Mouse (Mus musculus): ENCODE measurements around the gene Mreg.

GRCm38 (mm10) chr1:72215174-72215573 lies 3.1 kb upstream of the Mreg start:
- TF ChIP-seq EP300 (IDR thresholded peaks at IDR 0.05; ENCODE audit: low read depth in 1 of 2, low read length in 2 of 2) (no peak), TCF12 (IDR thresholded peaks at IDR 0.05; ENCODE audit: low read depth, low read length) (no peak), TAL1 (IDR thresholded peaks at IDR 0.05; ENCODE audit: low read length) (no peak), ETS1 (IDR thresholded peaks at IDR 0.05; ENCODE audit: low read depth, low read length) (no peak), SMC3 (IDR thresholded peaks at IDR 0.05; ENCODE audit: low read depth, low read length) (no peak), POLR2A (IDR thresholded peaks at IDR 0.05; ENCODE audit: control insufficient read depth in 1 of 2, insufficient read depth in 1 of 2, low read depth in 1 of 2, low read length in 2 of 2, poor library complexity in 1 of 2) (no peak)

Data from MEL (cell line).